Mouse (Mus musculus) midbrain, embryonic 14.5 days (tissue): ENCODE results near the gene Dbh. TPM values are rescaled to one million over a fixed set of nuclear protein-coding genes. Genes with fewer than 3 reads are reported as not detected.

ENCODE experiments used
- ATAC-seq: fragments of 200-750 bp; cut with Nextera tagmentation; 2 replicates; pipeline ENCODE4 v1.8.0; 2017; ENCODE audit warnings: moderate number of reproducible peaks, moderate library complexity; ENCODE audit not compliant: low FRiP score, low TSS enrichment
- DNase-seq: peaks from one replicate; pipeline ENCODE4 v3.0.0-alpha.2; 2015
- H3K27ac ChIP-seq: fragments of 300-500 bp; sonication (generic); replicated peaks from 2 replicates; pipeline ENCODE4 v1.5.1; 2014; ENCODE audit warnings: mild to moderate bottlenecking, low read depth, low read length, moderate library complexity
- H3K27me3 ChIP-seq: fragments of 300-500 bp; sonication (generic); 2 replicates; pipeline ENCODE4 v1.6.1; 2014; ENCODE audit warnings: low read length, control low read depth, mixed read lengths; ENCODE audit not compliant: control insufficient read depth, insufficient read depth
- H3K36me3 ChIP-seq: fragments of 300-500 bp; sonication (generic); 2 replicates; pipeline ENCODE4 v1.6.1; 2014; ENCODE audit warnings: low read length, control low read depth; ENCODE audit not compliant: control insufficient read depth, insufficient read depth
- H3K4me1 ChIP-seq: fragments of 300-500 bp; sonication (generic); 2 replicates; pipeline ENCODE4 v1.6.1; 2014; ENCODE audit warnings: mild to moderate bottlenecking, antibody characterized with exemption, low read length, control low read depth; ENCODE audit not compliant: control insufficient read depth, insufficient read depth
- H3K4me2 ChIP-seq: fragments of 300-500 bp; sonication (generic); 2 replicates; pipeline ENCODE4 v1.6.1; 2014; ENCODE audit warnings: mild to moderate bottlenecking, low read length, moderate library complexity
- H3K4me3 ChIP-seq: fragments of 300-500 bp; sonication (generic); replicated peaks from 2 replicates; pipeline ENCODE4 v1.5.1; 2014; ENCODE audit warnings: low read depth, low read length
- H3K9ac ChIP-seq: fragments of 300-500 bp; sonication (generic); replicated peaks from 2 replicates; pipeline ENCODE4 v1.6.1; 2014; ENCODE audit warnings: mild to moderate bottlenecking, low read length, moderate library complexity
- H3K9me3 ChIP-seq: fragments of 300-500 bp; sonication (generic); 2 replicates; pipeline ENCODE4 v1.6.1; 2016; ENCODE audit warnings: low read length, control low read depth, mixed read lengths; ENCODE audit not compliant: control insufficient read depth
- WGBS: fragments of 180-500 bp; shearing (Covaris S2); extraction: QIAGEN DNeasy Blood & Tissue Kit; methylation state at CpG from one replicate; pipeline ENCODE4 v1.1.7; 2014; 5-methylcytosine and 5-hydroxymethylcytosine counted together
- polyA plus RNA-seq: library from polyadenylated mRNA; unstranded; fragments of >200 nt; fragmentation: Nextera tagmentation; extraction: Ambion mirVana; gene quantifications from 2 replicates; pipeline ENCODE4 v1.2.1, GENCODE M21; 2014

The Dbh gene
- polyA plus RNA-seq, 1 experiment from 2014 or later, result 2.7 TPM

DNA sequence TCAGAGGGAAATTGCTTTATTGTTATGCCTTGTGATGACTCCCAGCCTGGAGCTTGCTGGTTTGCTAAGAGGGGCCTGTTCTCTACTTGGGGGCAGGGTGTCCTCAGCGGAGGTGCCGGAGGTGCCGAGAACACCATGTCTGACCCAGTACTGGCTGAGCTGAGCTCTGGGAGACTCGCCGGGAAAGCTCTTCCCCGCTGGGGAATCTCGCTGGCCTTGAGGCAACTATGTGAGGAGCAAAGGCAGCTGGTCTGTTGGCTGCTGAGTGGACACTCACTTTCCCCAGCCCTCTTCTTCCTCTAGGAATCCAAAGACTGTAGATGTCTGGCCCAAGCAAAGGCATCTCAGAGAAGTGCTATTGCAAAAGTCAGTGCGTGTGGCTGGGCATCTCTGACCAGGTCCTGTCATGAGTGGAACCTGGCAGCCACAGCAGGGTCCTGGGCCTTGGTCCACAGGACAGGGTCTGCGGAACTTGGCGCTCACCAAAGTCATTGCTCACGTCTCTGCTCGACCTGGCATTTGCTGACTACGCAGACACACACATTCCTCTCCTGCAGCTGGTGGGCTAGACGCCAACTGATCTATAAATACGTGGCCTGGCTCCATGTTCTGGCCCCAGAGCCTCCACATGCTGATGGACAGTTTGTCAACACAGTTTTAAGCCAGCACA lies 41.2 kb downstream of the Dbh start:
- 88% methylated on average over 15 of the region's 15 CpGs for WGBS
- H3K27me3 ChIP-seq, result no peaks in the 10 kb centered on the region

DNA sequence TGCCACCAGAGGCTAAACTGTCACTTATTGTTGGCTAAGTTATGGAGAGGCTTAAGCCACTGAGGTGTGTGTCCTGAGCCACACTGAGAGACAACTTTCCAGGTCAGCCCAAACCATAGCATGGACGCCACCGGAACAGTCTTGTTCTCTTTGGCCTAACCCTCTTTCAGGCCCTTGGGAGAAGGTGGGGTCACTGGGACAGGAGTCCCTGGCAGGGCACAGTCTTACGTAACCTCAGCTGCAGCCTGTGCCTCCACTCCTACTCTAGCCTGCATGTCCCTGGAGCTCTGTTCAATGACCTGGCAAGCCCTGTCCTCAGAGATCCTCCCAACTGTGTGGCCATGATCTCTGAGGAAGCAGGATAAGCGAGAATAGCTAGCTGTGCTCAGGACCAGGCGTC lies 42.1 kb downstream of the Dbh start:
- 93% methylated on average over 5 of the region's 5 CpGs for WGBS
- no peaks in the 10 kb centered on the region for H3K4me1 ChIP-seq

More for the DNA sequence above, 41.2 kb downstream of the Dbh start:
- Histone ChIP-seq H3K36me3 (no peaks in the 10 kb centered on the region), H3K4me1 (no peaks in the 10 kb centered on the region), H3K27ac (no peak overlapping the region), H3K4me2 (no peak overlapping the region), H3K9ac (no peak overlapping the region), H3K4me3 (no peak overlapping the region), H3K9me3 (no peaks in the 10 kb centered on the region)
- no peak for DNase-seq
- ATAC-seq, result no peak

DNA sequence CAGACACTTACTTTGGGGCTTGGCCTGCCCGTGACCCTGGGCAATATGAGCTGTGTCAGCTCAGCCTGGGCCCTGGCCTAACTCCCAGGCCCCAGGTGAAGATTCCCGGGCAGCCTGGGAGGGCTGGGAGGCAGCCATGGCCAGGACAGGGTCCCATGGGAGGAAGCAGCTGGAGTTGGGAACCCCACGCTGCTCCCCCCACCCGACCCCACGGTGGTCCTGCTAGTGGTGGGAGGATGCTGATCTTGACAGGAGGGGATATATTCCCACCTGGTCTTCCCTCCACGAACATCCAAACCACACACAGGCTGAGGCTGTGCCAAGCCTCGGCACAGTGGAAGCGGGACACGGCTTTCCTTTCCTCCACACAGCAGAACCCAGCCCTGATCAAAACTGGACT lies 44.3 kb downstream of the Dbh start:
- no peaks in the 10 kb centered on the region for H3K9me3 ChIP-seq
- no peaks in the 10 kb centered on the region for H3K27me3 ChIP-seq
- no peaks in the 10 kb centered on the region for H3K4me1 ChIP-seq
- H3K4me3 ChIP-seq, result no peak overlapping the region
- H3K9ac ChIP-seq, result no peak overlapping the region
- no peaks in the 10 kb centered on the region for H3K36me3 ChIP-seq
- H3K27ac ChIP-seq, result no peak overlapping the region
- 80% methylated on average over 9 of the region's 9 CpGs for WGBS
- ATAC-seq (no peak), DNase-seq (no peak)
- no peak overlapping the region for H3K4me2 ChIP-seq

More for the DNA sequence above, 42.1 kb downstream of the Dbh start:
- Histone ChIP-seq H3K9ac (no peak overlapping the region), H3K4me3 (no peak overlapping the region), H3K9me3 (no peaks in the 10 kb centered on the region), H3K4me2 (no peak overlapping the region), H3K27me3 (no peaks in the 10 kb centered on the region), H3K36me3 (no peaks in the 10 kb centered on the region), H3K27ac (no peak overlapping the region)
- ATAC-seq, result no peak
- DNase-seq, result no peak

DNA sequence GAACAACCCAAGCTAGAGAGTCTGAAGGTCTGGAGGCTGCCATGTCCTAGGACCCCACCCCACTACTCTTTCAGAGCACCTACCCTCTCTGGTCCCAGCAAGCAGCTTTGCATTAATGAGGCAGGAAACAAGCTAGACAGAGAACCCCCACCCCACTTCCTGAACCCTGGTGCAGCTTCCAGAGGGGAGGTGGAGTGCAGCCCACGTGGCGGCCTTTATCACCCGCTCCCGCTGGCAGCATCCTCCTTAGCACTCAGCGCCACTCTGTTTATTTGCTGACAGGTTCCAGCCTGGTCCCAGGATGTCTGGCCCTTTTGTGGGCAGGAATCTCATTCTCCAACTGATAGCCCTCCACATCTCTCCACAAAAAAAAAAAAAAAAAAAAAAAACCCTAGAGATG lies 44.8 kb downstream of the Dbh start:
- Histone ChIP-seq H3K27ac (no peak overlapping the region), H3K9ac (no peak overlapping the region), H3K36me3 (no peaks in the 10 kb centered on the region), H3K4me3 (no peak overlapping the region), H3K4me2 (no peak overlapping the region), H3K27me3 (no peaks in the 10 kb centered on the region), H3K4me1 (no peaks in the 10 kb centered on the region), H3K9me3 (no peaks in the 10 kb centered on the region)
- DNase-seq (no peak), ATAC-seq (no peak)
- WGBS, result 63% methylated on average over 5 of the region's 5 CpGs

DNA sequence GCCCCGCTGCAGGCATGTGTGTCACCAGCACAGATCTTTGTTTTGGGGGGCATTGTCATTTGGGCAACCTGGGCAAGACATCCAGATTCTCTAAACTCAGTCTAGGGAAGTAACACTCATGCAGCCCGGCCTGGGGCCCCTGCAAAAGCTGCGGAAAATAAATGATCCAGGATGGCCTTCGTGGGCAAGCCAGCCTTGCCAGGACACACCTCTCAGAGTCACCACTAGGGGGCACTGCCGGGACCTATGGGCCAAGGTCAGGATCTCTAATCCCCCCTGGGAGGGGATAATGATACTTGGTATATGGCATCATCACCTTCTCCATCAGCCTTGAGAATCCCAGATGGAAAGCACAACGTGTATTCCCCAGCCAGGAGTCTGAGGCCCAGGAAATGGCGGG lies 45.2 kb downstream of the Dbh start:
- no peak overlapping the region for H3K4me2 ChIP-seq
- H3K36me3 ChIP-seq, result no peaks in the 10 kb centered on the region
- WGBS, result 61% methylated on average over 7 of the region's 7 CpGs
- no peaks in the 10 kb centered on the region for H3K27me3 ChIP-seq
- no peaks in the 10 kb centered on the region for H3K9me3 ChIP-seq
- DNase-seq (peak; percentile 47), ATAC-seq (no peak)
- no peaks in the 10 kb centered on the region for H3K4me1 ChIP-seq
- no peak overlapping the region for H3K9ac ChIP-seq
- no peak overlapping the region for H3K27ac ChIP-seq
- no peak overlapping the region for H3K4me3 ChIP-seq

DNA sequence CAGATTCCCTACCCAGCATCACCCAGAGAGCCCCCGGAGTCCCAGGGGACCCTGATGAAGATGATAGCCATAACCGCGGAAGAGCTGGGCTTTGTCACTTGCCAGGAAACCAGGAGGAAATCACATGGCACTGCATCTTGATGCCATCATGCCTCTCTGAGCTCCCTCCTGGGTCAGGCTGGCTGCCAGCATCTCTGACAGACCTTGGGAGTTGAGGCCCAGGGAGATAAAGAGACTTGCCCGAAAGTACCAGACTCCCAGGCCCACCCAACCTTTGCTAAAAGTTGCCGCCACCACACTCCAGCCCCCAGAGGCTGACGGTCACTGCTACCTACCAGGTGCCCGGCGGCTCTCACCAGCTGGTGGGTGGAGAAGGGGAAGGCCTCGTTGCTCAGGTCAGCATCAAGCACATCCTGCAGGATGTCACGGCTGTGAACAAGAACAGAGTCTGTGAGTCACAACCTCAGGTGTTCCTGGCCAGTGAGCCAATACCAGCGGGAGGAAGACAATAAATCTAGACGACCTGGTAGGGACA lies 45.7 kb downstream of the Dbh start:
- no peak overlapping the region for H3K27ac ChIP-seq
- WGBS, result 84% methylated on average over 12 of the region's 12 CpGs
- H3K4me1 ChIP-seq, result no peaks in the 10 kb centered on the region
- H3K4me2 ChIP-seq, result no peak overlapping the region
- no peaks in the 10 kb centered on the region for H3K36me3 ChIP-seq
- no peak overlapping the region for H3K9ac ChIP-seq
- no peak overlapping the region for H3K4me3 ChIP-seq
- H3K9me3 ChIP-seq, result no peaks in the 10 kb centered on the region
- no peak for DNase-seq
- ATAC-seq, result no peak
- no peaks in the 10 kb centered on the region for H3K27me3 ChIP-seq

DNA sequence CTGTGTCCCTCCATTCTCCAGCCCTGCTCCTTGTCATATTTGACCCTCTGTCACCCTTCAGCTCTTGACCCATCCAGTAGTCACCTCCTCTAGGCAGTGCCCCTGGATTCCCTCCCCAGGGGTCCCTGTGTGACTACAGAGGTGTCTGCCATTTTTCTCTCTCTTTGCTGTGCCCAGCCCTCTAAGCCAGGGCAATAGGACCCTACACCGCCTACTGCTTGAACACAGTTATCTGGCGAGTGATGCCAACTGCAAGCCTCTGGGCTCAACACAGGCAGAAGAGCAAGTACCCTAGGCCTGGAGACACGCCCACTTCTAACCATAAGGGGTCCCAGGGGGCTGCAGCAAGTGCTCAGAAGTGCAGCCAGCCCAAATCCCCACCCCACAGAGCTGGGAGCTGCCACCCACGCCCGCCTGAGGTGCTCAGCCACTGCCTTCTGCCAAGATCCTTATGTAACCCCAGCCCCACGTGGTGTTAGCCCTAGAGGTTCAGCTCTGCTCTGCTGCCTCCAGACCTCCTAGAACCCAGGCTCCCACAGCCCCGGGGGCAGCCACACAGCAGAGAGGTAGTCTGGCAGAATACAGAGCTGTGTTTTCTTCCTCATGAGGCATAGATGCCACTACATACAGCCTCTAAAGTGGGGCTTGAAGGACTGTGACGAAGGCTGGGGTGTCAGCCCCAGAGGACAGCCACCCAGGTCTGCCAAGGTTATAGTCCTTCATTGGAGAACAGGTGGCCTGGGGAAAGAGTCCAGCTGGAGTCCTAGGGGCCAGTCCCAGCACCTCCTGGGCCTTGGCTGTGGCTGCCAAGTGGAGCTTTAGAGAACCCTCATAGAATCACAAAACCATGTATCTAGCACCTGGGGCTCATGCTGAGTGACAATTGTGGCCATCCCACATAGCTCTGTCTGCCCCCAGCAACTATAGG lies 47.2 kb downstream of the Dbh start:
- DNase-seq (no peak), ATAC-seq (no peak)
- Histone ChIP-seq H3K27me3 (no peaks in the 10 kb centered on the region), H3K9me3 (no peaks in the 10 kb centered on the region), H3K4me3 (no peak overlapping the region), H3K9ac (no peak overlapping the region), H3K27ac (no peak overlapping the region), H3K36me3 (no peaks in the 10 kb centered on the region), H3K4me2 (no peak overlapping the region), H3K4me1 (no peaks in the 10 kb centered on the region)
- 58% methylated on average over 8 of the region's 8 CpGs for WGBS

DNA sequence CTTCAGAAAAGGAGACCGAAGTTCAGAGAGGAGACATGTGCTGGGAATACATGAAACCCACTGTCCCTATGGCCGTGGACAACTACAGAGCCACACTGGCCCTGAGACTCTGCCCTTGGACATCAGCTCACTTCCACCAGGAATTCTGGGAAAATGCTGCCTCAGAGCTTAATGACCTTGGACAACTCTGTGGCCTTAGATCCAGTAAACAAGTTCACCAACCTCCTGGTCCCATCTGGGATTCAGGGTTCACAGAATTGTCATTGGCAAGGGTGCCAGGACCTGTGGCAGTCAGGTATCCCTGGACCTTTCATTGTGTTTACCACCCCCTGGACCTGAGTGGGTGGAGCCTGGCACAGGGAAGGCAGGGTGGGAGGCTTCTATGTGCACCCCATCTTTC lies 50.5 kb downstream of the Dbh start:
- DNase-seq (no peak), ATAC-seq (no peak)
- Histone ChIP-seq H3K4me3 (no peak overlapping the region), H3K27ac (no peak overlapping the region), H3K4me1 (no peaks in the 10 kb centered on the region), H3K9ac (no peak overlapping the region), H3K36me3 (no peaks in the 10 kb centered on the region), H3K4me2 (no peak overlapping the region), H3K27me3 (no peaks in the 10 kb centered on the region), H3K9me3 (no peaks in the 10 kb centered on the region)
- 84% methylated on average over 2 of the region's 2 CpGs for WGBS
